Mouse (Mus musculus): ENCODE measurements around the gene Srgn. TPM values are rescaled to one million over a fixed set of nuclear protein-coding genes. Genes with fewer than 3 reads are reported as not detected.
A peak's percentile ranks its signal among the peaks of the same experiment; 100 is the strongest.

Srgn gene
- total RNA-seq (2021) = 10 to 100 TPM in 1 of 2 experiments, 1 to 10 TPM in 1; 8.0 to 10.0 TPM
- long read RNA-seq, experiment 1, transcript Srgn-201 (3 exons, 938 nt) = major isoform, 7 of 11 reads
- long read RNA-seq, experiment 1, partial matches to known transcripts = 0 of 11 reads
- long read RNA-seq, experiment 1, other reads (novel, unspliced or antisense) = 3 of 11 reads
- long read RNA-seq, experiment 2, partial matches to known transcripts = 0 of 4 reads
- long read RNA-seq, experiment 2, other reads (novel, unspliced or antisense) = 1 of 4 reads

DNA sequence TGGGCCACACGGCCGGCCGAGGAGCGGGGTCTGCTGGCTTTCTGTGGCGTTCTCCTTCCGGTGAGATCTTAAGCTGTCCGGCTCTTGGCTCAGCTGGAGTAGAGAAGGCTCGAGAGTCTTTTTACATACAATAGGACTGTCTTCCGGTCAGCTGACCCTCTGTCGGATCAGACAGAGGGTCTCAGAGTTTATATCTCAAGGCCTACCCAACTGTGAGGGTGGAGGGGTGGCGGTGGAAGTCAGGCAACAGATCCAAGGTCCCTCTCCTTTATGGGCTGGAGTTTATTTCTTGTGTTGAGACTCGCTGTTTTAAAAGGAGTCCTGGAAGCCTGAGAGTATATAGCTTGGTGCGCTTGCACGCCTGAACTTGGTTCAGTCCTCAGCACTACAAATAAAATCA lies at the start of gene Srgn:
Srgn (minus strand) TSS at position 101 of the 400 bp plus-strand sequence.
- DNase-seq (ENCODE audit: low spot score in 2 of 2) = no peak

DNA sequence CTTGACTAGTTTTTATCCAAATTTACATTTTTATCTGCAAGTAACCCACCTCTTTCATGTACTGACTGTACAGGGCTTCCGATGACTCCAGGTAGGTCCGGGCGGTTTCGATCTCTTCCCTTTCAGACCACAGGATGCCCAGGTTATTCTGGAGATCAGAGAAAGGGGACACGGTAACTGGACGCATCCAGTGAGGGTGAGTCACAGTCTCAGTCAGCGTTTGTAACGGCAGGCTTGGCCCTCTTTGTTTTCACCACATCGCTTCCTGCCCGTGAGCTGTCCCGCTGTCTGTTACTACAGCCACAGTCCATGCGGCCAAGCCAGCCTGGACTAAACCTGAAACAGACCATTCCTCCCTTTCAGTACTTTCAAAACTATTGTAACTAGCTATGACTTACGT lies 47.8 kb upstream of the Srgn start:
- no peak for DNase-seq (ENCODE audit: low spot score in 2 of 2)

DNA sequence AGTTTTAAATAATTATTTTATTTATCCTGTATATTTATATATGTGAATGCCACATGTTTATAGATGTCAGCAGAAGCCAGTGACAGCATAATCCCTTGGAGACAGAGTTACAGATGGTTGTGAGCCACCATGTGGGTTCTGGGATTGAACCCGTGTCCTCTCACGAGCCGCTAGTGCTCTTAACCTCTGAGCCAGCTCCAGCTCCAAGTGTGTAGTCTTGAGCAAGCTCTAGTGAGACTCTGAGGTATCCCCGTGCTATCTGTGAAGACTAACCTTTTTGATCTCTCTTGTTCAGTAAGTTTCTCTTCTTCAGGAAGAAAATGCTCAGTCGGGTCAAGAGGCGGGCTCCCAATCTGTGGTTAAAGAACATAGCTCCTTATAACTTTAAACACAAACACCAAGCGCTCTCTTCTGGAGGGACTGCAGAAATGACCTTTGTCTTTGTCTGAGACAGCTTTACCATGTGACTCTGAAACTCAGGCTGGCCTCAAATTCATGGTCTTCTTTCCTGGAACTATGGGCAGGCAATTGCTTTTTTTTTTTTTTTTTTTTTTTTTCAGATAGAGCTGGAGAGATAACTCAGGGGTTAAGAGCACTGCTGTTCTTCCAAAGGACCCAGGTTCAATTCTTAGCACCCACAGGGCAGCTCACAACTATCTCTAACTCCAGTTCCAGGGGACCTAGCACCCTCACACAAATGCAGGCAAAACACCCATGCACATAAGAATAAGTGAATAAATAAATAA lies 43.0 kb upstream of the Srgn start:
- DNase-seq (ENCODE audit: low spot score in 2 of 2) = no peak

DNA sequence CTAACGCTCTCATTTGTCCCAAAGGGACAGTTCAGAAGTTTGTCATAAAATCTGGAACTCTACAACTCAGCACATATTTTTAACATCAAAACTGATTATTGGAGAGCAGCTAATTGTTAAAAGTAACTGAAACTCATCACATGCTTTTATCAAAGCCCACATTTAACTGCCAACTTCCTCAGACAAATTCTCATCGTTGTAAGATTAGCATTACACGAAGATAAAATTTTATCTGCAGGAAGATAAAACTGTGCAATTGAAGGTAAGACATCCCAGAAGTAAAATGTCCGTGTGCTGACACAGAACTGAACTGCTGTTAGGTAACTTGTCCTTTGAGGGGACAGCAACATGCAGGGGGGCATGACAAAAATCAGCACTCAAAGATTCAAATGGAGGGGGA lies 41.6 kb upstream of the Srgn start:
- no peak for DNase-seq (ENCODE audit: low spot score in 2 of 2)

DNA sequence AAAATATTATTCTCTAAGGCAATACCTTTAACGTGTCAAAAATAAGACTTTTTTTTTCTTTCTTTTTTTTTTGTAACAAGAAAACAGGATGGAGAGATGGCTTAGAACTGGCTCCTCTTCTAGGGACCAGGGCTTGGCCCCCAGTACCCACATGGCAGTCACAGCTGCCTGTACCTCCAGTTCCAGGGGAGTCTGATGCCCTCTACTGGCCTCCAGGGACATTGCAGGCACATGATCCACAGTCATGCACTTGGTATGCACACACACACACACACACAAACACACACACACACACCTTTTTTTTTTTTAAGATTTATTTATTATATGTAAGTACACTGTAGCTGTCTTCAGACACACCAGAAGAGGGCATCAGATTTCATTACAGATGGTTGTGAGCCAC lies 30.5 kb upstream of the Srgn start:
- DNase-seq (ENCODE audit: low spot score in 2 of 2) = no peak

DNA sequence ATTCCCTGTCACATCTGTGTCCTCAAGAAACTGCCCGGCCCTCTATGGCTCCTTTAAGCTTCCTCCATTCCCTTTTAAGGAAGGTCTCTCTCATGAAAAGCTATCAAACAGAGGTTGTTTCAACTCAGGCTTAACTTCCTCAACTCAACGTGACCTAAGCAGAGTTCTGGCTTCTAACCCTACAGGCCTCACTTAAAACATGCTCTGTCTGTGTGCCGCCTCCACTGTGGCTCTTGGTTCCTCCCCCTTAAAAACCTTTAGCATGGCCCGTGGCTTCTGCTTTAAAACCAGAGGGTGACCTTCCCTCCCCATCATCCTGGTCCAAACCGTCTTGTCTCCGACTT lies 29.3 kb upstream of the Srgn start:
- DNase-seq (ENCODE audit: low spot score in 2 of 2) = no peak

DNA sequence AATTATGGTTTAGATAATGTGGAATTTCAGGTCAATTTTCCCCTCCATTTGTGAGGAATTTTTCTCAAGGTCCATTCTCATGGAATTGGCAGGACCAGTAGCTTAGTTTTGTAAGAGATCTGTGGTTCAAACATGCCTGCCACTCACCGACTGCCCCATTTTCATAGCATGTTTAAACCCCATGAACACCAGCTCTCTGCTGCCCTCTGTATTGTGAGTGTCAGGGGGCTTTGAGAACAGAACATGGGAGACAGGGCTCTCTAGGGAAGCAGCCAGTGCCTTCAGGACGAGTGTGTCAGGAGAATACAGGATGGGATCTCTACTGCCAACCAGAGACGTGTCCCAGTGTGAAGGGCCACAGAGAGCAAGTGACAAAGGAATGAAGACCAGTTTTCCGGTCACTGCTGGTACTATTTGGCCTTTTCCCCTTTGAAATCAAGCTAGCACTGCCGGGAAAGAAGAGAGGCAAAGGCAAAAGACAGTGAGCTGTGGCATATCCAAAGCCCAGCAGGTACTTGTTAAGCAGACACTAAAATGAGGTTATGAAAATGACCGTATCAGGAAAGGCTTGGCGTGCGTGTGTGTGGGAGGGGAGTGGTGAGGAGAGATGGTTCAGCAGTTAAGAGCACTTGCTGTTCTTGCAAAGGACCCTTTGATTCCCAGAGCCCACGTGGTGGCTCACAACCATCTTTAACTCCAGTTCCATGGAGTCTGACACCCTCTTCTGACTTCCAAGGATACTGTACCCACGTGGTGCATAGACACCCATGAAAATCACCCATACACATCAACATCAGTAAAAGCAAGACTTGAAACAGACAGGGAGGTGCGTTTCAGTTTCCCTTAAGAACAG lies 28.7 kb upstream of the Srgn start:
- no peak for DNase-seq (ENCODE audit: low spot score in 2 of 2)

DNA sequence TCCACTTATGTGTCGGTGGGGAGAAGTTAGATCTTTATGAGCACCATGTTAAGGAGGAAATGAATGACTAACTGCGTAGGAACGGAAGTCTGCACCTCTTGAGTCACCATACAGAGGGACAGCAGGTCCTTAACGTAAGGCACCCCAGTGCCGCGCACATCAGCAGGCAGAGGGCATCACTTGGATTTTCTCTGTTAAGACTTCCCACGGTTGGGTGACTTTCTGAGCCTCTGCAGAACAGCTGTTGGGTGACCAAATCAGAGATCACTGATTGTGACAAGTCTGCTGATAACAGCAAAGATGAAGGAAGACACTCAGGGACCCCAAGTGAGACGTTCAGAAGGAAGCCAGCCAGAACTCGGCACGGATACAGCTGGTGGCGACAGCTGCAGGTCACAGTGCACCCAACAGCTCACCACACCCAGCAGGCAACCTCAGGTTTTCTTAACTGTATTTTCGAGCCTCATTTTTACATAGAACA lies 26.4 kb upstream of the Srgn start:
- no peak for DNase-seq (ENCODE audit: low spot score in 2 of 2)

DNA sequence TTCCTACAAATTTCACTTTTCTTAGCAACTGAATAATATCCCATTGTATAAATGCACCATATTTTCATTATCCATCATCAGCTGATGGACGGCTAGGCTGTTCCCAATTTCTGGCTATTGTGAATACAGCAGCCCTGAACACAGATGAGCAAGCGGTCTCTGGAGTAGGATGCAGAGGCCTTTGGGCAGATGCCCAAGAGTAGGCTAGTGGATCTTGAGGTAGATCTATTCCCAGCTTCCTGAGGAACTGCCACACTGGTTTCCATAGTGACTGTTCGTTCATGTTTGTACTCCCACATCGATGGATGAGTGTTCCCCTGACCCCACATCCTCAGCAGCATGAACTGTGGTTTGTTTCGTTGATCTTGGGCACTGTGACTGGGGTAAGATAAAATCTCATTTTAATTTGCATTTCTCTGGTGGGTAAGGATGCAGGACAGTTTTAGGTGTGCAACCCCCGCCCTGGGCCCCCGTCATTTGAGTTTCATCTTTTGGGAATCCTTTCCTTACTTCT lies 23.6 kb upstream of the Srgn start:
- DNase-seq (ENCODE audit: low spot score in 2 of 2) = peak; percentile 35 to 50

DNA sequence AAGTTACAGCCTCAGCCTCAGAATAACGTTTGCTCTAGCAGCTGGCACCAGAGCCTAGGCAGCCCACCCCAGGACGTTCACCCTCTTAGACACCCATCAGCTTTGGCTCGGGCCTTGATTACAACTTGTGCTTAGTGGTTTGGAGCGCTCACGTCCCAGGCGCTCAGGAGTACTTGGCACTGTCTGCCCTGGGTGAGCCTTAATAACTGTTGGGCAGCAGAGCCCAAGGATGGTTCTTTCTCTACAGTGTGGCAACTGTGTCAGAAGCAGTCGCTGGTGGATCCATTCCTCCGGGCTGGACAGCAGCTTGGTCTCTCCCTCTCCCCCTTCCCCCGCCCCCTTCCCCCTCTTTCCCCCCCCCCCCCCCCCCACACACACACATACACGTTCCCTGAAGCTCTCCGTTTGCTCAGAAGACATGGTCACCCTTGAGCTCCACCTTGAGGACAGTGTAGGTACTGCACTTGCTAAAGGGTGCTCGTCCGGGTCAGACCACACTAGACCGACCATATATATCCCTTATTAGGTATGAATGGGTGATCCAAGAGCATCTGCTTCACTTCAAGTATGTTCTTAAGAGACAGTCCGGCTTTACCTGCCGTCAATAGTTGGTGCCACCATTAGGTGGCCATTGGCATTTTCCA lies 22.4 kb upstream of the Srgn start:
- DNase-seq (ENCODE audit: low spot score in 2 of 2) = peak; percentile 60 to 72

DNA sequence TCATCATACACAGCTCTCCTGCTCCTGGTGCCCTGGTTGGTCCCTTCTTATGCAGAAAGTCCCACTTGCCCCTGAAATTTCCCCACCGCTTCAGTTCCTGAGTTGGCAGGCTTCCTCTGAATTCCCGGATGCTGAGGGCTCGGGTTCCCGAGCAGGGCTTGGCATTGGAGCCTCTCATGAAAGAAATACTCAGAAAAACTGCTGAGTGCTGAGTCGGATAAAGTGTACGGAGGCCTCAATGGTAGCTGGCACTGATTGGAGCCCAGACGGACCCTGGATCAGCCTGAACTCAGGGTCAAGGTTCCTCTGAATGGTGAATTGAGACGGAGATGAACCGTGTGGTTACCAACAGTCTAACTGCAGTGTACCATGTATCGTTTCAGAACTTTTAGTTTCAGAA lies 19.2 kb upstream of the Srgn start:
- DNase-seq (ENCODE audit: low spot score in 2 of 2) = no peak

DNA sequence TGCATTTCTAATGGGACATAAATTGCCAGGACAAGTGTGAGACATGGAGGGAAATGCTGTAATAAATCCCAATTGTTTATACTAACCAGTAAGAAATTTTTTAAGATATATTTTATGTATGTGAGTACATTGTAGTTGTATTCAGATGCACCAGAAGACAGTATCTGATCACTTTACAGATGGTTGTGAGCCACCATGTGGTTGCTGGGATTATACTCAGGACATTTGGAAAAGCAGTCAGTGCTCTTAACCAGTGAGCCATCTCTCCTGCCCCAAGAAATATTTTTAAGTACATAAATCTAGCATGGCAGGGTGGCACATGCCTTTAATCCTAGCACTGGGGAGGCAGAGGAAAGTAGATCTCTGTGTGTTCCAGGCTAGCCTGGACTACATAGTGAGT lies 18.5 kb upstream of the Srgn start:
- no peak for DNase-seq (ENCODE audit: low spot score in 2 of 2)

DNA sequence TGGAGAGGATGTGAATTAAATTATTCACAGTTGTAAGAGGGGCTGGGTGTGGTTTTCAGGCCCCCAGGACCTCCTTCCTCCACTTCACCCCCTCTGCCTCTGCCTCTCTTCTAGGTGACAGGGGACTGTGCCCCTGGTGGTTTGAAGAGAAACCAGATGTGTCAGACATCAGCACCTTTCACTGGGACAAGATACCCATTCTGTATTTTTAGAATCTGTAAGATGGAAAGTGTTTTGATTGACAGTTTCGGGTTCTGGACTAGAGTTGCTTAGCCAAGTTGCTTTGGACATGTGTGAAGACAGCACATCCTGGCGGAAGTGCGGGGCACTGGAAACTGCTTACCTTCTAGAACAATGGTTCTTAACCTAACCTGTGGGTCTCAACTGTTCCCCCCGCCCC lies 17.1 kb upstream of the Srgn start:
- no peak for DNase-seq (ENCODE audit: low spot score in 2 of 2)

DNA sequence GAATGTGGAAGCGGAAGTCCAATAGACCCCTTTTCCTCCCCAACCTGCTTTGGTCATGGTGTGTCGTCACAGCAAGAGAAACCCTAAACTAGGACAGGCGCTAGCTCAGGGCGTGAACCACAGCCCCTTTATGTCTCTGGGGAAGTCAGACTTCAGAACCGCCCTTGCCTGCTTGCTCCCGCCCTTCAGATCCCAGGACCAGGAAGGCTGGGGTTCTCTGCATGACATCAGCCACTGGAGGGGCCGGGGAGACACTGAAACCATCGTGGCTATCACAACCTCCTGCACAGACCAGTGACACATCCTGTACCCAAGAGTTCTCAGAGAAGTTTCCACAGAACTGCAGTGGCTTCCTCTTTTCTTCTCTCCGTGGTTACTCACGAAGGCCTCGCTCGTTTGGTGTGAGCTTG lies 16.2 kb upstream of the Srgn start:
- DNase-seq (ENCODE audit: low spot score in 2 of 2) = no peak

DNA sequence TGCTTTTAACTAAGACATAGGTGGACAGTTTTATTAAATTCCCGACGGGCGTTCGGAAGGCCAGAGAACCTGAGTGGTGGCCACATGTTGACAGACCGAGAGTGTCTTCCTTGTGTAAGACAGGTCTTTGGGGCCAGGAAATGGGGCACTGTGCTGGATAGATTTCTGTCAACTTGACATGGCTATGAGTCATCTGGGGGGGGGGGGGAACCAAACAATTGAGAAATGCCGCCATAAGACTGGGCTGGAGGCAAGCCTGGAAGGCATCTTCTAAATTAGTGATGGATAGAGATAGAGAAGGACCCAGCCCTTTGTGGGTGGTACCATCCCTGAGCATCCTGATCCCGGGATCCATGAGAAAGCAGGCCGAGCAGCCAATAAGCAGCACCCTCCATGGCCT lies 15.7 kb upstream of the Srgn start:
- DNase-seq (ENCODE audit: low spot score in 2 of 2) = no peak

DNA sequence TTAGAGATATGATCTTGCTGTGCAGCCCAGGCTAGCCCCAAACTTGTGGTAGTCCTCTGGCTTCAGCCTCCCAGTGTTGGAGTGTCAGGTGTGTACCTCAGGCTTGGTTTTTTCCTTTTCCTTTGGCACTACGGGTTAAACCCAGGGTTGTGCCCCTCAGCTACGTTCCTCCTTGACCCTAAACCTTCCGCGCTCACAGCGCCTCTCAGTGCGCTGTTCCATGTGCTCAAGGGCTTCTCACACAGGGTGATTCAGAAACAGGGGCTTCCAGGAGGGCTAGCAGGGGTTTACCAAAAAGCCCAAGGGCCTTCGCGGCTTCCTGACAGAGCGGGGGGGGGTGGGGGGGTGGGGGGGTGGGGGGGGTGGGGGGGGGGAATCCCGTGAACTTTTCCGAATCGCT lies 15.3 kb upstream of the Srgn start:
- no peak for DNase-seq (ENCODE audit: low spot score in 2 of 2)

DNA sequence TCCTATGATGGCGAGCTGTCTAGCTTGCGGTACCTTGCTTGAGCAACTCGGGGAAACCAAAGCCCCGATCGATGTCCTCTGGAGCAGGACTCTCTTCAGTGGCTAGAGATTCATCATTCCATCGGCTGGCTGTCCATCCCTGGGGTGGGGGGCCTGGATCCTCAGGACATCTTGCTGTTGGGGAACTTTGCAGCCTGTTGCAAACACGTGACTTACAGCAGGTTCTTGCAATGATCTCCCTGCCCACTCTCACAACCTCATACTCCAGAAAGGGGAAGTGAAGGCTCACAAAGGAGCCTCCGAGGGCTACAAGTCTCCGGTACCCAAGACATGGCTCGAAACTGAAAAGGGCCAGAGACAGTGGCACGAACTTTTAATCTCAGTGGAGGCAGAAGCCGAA lies 14.2 kb upstream of the Srgn start:
- DNase-seq (ENCODE audit: low spot score in 2 of 2) = no peak

DNA sequence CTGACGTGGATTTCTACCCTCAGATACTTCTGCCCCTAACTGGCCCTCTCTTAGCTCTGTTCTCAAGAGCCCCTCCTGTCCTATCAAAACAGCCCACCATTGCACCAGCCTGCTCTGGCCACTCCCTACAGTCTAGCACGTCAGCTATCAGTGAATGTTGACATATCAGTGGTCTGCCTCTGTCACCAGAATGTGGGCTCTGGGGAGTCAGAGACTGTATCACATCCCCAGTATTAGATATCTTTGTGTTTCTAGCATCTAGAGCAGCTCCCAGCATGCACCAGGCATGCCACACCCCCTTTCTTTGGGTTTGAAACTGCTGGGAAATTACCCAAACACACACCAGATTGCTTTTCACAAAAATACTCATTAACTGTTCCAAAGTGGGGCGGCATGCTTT lies 13.5 kb upstream of the Srgn start:
- no peak for DNase-seq (ENCODE audit: low spot score in 2 of 2)

DNA sequence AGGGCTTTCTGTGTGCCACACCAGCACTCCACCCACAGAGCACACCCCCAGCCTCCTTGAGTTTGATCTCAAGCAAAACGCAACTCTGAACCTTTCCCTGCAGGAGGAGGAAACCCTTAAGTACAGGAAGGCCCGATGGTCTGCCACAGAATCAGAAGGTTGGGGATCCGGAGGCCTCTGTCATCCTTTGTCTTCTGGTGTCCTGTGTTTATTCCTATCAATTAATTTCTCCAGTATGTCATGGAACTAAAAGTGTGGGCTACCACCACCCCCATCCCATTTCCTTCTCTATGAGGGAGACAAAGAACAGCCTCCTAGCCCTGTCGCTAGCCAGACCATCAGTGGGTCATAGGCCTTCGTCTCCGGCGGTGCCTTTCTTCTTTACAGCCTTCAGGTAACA lies 7.3 kb upstream of the Srgn start:
- no peak for DNase-seq (ENCODE audit: low spot score in 2 of 2)

DNA sequence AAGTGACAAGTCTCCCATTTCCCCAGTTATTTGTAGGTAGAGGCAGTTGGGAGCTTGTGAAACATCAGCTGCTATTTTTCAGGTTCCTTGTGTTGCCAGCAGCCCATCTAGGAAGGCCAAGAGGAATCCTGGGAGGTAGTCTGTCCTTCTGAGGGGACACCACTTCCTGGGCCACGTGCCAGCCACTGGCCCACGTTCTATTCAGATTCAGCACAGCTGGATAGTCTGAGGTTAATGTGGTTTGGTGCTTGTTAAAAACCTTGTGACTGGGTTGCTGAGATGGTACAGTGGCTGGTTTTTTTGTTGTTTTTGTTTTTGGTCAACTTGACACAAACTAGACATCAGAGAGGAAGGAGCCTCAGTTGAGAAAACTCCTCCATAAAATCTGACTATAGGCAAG lies 5.6 kb upstream of the Srgn start:
- no peak for DNase-seq (ENCODE audit: low spot score in 2 of 2)

DNA sequence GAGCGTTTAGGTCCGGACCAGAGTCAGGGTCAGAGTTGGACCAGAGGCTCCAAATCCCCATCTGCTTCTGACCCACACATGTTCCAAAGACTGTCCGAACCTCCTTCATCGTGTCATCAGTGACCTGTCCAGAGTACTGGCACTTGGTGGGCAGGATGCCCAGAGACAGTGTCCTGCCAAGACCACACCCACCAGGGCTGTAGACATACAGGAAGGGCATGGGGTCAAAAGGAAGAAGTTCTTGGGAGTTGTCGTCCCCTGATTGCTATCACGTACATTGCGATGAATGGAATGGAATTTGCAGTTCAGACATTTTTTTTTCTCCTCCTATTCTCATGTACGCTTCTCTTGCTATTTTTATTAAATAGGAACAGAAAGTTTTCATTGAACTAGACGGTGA lies 2.9 kb upstream of the Srgn start:
- DNase-seq (ENCODE audit: low spot score in 2 of 2) = no peak

All from left cerebral cortex, adult 18-20 months (tissue).